Mouse (Mus musculus): Measurements from ENCODE around the gene Brk1.

The Brk1 gene

DNA sequence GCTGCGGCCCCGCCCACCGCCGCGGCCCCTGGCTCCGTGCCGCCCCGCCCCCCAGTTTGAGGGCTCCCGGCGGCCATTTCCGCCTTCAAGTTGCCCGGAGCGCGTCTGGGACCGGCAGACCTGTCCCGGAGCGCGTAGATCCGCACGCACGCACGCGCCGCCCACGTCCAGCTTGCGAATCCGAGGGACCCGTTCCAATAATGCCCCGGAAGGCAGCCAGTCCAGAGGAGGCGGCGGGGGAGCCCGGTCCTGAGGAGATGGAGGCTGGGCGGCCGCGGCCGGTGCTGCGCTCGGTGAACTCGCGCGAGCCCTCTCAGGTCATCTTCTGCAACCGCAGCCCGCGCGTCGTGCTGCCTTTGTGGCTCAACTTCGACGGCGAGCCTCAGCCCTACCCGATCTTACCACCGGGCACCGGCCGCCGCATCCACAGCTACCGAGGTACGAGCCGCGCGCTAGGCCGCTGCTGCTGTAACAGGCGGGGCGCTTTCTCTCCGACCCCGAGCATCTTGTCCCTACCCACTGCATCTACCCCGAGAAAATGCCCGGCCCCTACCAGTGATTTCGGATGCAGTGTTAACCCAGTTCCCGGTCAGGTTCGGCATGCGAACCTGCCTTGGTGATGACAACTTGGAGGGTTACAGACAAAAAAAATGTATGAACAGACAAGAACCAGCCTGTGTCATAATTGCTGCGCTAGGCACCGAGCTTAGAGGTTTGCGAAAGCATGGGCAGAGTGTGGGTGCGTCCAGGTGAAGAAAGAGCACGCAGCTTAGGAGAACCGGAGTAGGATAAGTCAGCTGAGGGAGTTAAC lies 19.6 kb downstream of the Brk1 start, which contains the start of gene Vhl:
TSS of gene Vhl (plus strand) at position 19 of the 811 bp plus-strand sequence.
- peak; percentile 85 to 93 for DNase-seq (ENCODE audit: low spot score in 2 of 2)

GRCm38 (mm10) chr6:113624989-113625770 lies 20.6 kb downstream of the Brk1 start:
- no peak for DNase-seq (ENCODE audit: low spot score in 2 of 2)

DNA sequence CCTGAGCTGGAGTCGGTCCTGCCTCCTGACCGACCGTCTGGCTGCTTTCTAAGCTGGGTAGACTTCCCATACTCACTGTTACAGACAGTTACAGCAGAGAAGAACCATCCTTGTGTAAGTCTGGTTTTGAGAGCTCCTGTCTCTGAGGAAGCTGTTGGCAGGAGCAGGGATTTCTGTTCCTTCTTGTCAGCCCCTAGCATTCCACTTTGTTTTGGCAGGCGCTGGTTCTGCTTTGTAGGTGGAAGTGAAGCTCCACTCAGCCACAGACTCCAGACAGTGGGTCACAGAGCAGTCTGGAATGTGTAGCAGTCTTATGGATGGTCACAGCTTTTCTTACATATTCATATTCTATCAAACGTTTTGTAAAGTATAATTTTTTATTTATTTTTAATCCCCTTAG lies 25.8 kb downstream of the Brk1 start:
- no peak for DNase-seq (ENCODE audit: low spot score in 2 of 2)

GRCm38 (mm10) chr6:113632863-113633262 lies 28.3 kb downstream of the Brk1 start:
- no peak for DNase-seq (ENCODE audit: low spot score in 2 of 2)

GRCm38 (mm10) chr6:113638302-113639040 lies 33.9 kb downstream of the Brk1 start, which contains the start of gene Irak2:
Irak2 (plus strand) TSS chr6:113638467.
- DNase-seq (ENCODE audit: low spot score in 2 of 2) = peak; percentile 90 to 96

GRCm38 (mm10) chr6:113639201-113639600 lies 34.6 kb downstream of the Brk1 start:
- no peak for DNase-seq (ENCODE audit: low spot score in 2 of 2)

DNA sequence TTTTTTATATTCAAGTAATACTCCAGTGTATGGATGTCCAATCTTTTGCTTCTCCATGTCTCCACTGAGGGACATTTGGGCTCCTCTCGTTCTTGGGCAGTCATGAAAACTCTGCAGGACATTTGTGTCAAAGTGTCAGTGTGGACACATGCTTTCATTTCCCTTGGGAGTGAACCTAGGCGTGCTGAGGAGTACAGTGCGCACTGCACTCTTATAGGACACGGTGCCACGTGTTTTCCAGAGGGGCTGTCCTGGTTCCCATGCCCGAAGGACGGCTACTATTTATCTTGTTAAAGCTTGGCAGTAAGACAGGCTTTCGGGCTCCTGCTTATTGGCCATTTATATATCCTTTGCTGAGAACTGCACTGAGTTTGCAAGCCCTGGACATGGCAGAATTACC lies 38.0 kb downstream of the Brk1 start:
- no peak for DNase-seq (ENCODE audit: low spot score in 2 of 2)

- DNase-seq (ENCODE audit: low spot score in 2 of 2) = no peak
Measured at GRCm38 (mm10) chr6:113643021-113643420, 38.4 kb downstream of the Brk1 start.

GRCm38 (mm10) chr6:113643967-113644366 lies 39.4 kb downstream of the Brk1 start:
- no peak for DNase-seq (ENCODE audit: low spot score in 2 of 2)

GRCm38 (mm10) chr6:113644808-113645207 lies 40.2 kb downstream of the Brk1 start:
- DNase-seq (ENCODE audit: low spot score in 2 of 2) = no peak

DNA sequence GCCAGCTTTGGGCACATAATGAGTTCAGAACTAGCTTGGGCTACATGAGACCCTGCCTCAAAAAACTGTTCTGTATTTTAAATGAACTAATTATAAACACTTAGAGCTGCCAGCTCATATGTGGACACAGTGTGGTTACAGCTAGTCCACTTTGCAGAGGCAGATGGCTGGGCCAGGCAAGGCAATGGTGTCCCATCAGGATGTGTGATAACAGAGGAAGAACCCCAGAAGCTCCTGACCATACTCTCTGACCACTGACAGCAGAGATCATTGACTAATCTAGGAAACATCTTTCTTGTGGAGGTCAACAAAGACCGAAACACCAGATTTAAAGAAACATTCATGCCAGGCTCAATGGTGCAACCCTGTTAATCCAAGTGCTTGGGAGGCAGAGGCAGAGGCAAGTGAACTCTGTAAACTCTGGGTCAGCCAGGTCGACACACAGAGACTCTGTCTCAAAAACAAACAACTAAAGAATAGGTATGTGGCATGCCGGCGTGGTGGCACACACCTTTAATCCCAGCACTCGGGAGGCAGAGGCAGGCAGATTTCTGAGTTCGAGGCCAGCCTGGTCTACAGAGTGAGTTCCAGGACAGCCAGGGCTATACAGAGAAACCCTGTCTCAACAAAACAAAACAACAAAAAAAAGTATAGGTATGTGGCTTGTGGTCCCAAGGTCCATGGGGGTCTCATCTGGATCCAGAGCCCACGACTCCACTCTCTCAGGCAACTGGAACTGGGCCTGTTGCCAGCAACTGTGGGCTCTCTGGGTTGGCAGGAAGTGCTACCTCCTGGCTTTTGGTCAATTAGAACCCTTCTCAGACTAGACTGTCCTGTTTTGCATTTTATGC lies 45.0 kb downstream of the Brk1 start:
- DNase-seq (ENCODE audit: low spot score in 2 of 2) = no peak

DNA sequence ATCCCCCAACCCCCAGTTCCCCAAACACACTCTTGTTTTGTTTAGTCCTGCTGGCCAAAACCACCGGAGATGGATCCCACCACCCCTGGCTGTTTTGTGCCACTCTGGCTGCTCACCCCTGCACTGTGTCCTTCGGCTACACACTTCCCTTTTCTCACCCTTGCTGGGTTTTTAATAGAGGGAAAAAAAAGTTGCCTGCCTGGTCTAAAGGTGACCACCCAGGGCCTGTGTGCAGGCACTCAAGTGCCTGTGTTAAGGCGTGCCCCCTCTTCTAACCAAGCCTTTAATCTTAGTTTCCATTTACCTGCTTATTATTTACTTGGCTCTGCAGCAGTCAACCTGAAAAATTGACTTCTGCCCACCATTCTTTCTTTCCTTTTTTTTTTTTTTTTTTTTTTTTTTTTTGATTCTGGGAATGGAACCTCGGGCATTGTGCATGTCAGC lies 45.6 kb downstream of the Brk1 start:
- no peak for DNase-seq (ENCODE audit: low spot score in 2 of 2)

GRCm38 (mm10) chr6:113651626-113652025 lies 47.1 kb downstream of the Brk1 start:
- no peak for DNase-seq (ENCODE audit: low spot score in 2 of 2)

- DNase-seq (ENCODE audit: low spot score in 2 of 2) = no peak
Measured at GRCm38 (mm10) chr6:113653551-113653950, 49.0 kb downstream of the Brk1 start.

DNA sequence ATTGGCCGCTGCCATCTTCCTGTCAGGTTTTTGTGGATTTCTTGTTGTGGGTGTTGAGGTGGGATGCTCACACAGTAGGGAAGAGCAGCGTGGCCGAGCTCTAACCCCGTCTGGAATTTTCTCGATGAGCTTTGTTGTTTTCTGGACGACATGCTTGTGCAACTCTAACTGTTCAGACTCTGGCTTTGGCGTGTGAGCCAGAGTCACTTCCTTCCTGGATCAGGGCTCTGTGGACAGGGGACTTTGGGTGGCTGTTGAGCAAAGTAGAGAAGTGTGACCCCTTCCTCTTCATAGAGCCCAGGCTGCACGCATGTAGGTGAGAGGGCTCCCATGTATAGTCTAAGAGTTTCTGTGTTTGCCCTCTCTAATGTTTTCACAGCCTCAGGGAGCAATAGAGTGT lies 49.5 kb downstream of the Brk1 start:
- no peak for DNase-seq (ENCODE audit: low spot score in 2 of 2)

GRCm38 (mm10) chr6:113654753-113655397 lies 50.3 kb downstream of the Brk1 start:
- no peak for DNase-seq (ENCODE audit: low spot score in 2 of 2)

GRCm38 (mm10) chr6:113655475-113655874 lies 50.9 kb downstream of the Brk1 start:
- DNase-seq (ENCODE audit: low spot score in 2 of 2) = no peak

DNA sequence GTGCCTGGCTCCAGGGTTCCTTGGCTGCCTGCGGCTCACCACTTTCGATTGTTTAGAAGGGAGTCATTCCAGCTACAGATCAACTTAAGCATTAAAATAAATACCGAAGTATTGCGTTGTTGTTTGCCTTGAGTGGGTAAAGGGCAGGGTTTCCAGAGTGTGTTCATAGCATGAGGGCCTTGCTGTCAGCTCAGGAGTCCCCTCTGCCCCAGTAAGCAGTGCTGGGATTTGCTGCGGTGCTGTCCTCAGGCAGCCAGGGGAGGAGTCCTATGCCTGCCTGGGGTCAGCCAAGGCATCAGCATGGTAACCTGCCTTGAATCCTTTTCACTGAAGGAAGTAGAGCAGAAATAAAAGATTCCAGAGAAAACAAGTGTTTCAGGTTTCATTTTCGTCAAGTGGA lies 52.3 kb downstream of the Brk1 start:
- no peak for DNase-seq (ENCODE audit: low spot score in 2 of 2)

- no peak for DNase-seq (ENCODE audit: low spot score in 2 of 2)
Measured at GRCm38 (mm10) chr6:113658226-113658625, 53.7 kb downstream of the Brk1 start.

- no peak for DNase-seq (ENCODE audit: low spot score in 2 of 2)
Measured at GRCm38 (mm10) chr6:113659648-113660491, 55.3 kb downstream of the Brk1 start.
